Mouse (Mus musculus) liver, embryonic 14.5 days (tissue): ENCODE data around the gene Dhrs2.

Experiments used
- CTCF ChIP-seq: IDR thresholded peaks from 2 replicates; pipeline ENCODE4 v1.5.1; 2016; ENCODE audit warnings: antibody characterized with exemption, low read depth, control low read depth
- EP300 ChIP-seq: IDR thresholded peaks from 2 replicates; pipeline ENCODE4 v1.6.1; 2016; ENCODE audit warnings: antibody characterized with exemption, low read depth

- no peak for TF ChIP-seq CTCF
- no peak for TF ChIP-seq EP300
Measured at GRCm38 (mm10) chr14:55205045-55205750, 16.6 kb upstream of the Dhrs2 start.
